Mouse (Mus musculus) gastrocnemius, adult 8-10 months (tissue): ENCODE data around the gene B3gnt2. TPM values are rescaled to one million over a fixed set of nuclear protein-coding genes. Genes with fewer than 3 reads are reported as not detected.

Experiments used
- DNase-seq, 2 experiments: peaks; one replicate each; pipeline ENCODE4 v3.0.0; 2022; ENCODE audit warnings: low spot score in 2 of 2
- total RNA-seq, 4 experiments: library from RNA; stranded (reverse); gene quantifications; 2 replicates each; pipeline ENCODE4 v1.2.4; 2022

Gene B3gnt2
- total RNA-seq = 1 to 10 TPM; 1.0 to 1.7 (median 1.2) TPM

GRCm38 (mm10) chr11:22860335-22861227 is at the start of gene B3gnt2:
TSS of gene B3gnt2 (minus strand) at chr11:22860961.
- peak in 1 of 2 experiments; percentile 14 for DNase-seq

- no peak for DNase-seq
These were observed 45.7 kb upstream of the B3gnt2 start for GRCm38 (mm10) chr11:22906453-22906865.

GRCm38 (mm10) chr11:22902923-22903322 is 42.2 kb upstream of the B3gnt2 start:
- DNase-seq = no peak

- DNase-seq = no peak
These were observed 39.3 kb upstream of the B3gnt2 start for GRCm38 (mm10) chr11:22900041-22900440.

GRCm38 (mm10) chr11:22897642-22898041 is 36.9 kb upstream of the B3gnt2 start:
- no peak for DNase-seq

DNA sequence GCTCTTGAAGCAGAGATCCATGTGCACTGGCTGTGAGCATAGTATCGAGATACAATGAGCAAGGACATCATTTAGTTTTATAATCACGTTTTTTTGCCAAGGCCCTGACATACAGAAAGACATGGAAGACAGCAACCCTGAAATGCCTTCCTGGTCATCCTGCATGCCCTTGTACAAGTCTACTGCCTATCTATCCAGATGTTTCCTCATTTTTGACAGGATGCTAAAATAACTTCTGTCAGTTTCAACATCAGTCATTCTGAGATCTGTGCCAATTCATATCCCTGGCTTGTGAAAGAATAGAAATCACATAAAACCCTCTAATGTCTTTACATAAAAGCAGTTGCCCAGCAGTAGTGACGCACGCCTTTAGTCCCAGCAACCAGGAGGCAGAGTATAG is 36.4 kb upstream of the B3gnt2 start:
- DNase-seq = no peak

- DNase-seq = no peak
These were observed 32.3 kb upstream of the B3gnt2 start for GRCm38 (mm10) chr11:22893075-22893474.

GRCm38 (mm10) chr11:22892466-22892865 is 31.7 kb upstream of the B3gnt2 start:
- DNase-seq = no peak

- DNase-seq = no peak
These were observed 31.1 kb upstream of the B3gnt2 start for GRCm38 (mm10) chr11:22891876-22892275.

DNA sequence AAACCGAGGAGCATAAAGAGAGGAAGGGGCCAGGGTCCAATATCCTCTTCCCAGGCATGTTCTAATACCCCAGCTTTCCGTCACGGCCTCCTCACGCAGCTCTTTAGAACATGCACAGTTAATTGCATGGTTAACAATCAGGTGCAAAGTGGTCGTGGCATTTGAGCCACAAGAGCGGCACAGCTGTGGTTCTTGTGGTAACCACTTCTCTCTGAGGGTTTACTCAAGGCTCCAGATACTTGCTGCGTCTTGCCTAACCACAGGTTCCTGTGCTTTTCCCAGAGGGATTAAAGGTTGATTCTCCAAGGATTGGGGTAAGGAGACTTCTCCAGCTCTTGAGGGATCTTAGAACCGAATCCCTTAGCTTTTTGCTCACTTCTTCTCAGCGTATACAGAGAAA is 30.5 kb upstream of the B3gnt2 start:
- DNase-seq = no peak

GRCm38 (mm10) chr11:22889224-22889623 is 28.5 kb upstream of the B3gnt2 start:
- DNase-seq = no peak

- no peak for DNase-seq
These were observed 26.2 kb upstream of the B3gnt2 start for GRCm38 (mm10) chr11:22886991-22887390.

- DNase-seq = no peak
These were observed 24.6 kb upstream of the B3gnt2 start for GRCm38 (mm10) chr11:22885350-22885749.

GRCm38 (mm10) chr11:22883676-22884075 is 22.9 kb upstream of the B3gnt2 start:
- no peak for DNase-seq

GRCm38 (mm10) chr11:22882926-22883325 is 22.2 kb upstream of the B3gnt2 start:
- DNase-seq = no peak

GRCm38 (mm10) chr11:22880383-22881172 is 19.8 kb upstream of the B3gnt2 start:
- DNase-seq = no peak

DNA sequence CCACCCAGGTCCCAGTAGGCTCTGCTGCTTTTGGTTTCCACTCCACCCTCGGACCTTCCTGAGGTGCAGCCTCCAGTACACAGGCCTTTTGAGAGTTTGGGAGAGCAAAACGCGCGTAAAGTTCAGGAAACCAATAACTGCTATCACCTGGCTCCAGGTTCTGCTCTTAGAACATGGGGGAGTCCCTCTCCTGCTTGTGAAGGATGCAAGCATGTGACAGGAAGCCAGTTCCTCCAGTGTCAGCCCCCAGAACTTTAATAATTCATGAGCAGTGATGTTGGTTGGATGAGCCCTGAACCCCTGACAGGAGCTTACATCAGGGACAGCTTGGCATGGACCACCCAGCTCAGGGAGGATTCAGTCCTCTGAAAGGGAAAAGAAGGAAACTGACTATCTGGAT is 18.9 kb upstream of the B3gnt2 start:
- no peak for DNase-seq

GRCm38 (mm10) chr11:22876680-22877330 is 16.0 kb upstream of the B3gnt2 start:
- DNase-seq = no peak

DNA sequence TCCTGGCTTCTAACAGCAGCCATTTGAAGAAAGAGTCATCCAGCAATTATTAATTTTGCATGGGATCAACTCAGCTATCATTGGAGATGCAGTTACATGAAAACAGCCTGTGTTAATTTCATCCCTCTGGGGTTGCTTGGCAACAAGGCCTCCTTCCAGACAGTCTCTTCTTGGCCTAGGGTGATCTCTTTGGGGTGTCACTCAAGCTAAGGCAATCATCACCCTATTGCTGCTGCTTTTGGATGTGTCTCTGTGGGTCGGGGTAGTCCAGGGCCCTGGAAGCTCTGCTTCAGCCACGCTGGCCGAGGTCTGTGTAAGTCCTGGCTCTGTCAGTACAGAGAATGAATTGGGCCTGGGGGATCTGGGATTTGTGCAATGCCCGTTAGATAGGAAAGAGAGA is 14.5 kb upstream of the B3gnt2 start:
- DNase-seq = no peak

DNA sequence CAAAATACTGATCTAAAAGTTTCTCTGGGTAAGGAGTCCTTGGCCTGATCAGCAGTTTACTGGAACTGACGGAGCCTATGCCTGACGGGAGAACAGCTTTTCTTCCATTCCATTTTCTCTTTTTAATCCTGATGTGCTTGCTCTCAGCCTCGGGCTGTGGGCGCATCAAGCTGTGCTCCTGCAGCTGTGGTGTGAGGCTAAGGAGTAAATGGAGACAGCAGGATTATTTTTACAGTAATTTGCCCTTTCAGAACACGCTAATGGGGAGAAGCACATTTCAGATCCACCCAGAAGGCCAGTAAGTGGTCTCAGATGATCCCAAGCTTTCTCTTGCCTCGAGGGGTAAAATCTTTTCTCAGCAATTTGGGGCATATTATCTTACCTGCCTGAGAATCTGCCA is 14.0 kb upstream of the B3gnt2 start:
- no peak for DNase-seq

DNA sequence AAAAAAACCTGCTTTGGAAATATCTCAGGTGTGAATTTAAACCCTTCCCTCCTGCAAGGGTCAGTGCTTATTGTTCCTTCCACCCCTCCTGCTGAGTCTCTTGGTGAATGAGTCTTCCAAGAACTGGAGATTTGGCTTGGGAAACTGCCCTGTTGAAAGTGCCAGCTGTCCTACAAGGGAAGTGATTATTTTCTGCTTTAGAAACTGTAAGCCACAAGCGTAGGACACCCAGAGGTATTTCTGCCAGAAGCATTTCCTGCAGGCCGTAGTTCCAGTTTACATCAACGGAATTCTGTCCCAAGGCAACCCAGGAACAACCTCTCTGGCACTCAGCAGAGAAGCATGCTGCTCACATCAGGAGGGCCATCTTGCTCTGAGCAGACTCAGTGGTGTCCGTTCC is 12.6 kb upstream of the B3gnt2 start:
- DNase-seq = no peak

- no peak for DNase-seq
These were observed 11.5 kb upstream of the B3gnt2 start for GRCm38 (mm10) chr11:22872307-22872680.
